Mouse (Mus musculus): ENCODE measurements around the gene Kcnd3. TPM values are rescaled to one million over a fixed set of nuclear protein-coding genes. Genes with fewer than 3 reads are reported as not detected.

The Kcnd3 gene
- polyA plus RNA-seq, 2 experiments, result 0.01 to 0.08 TPM

- no peak for TF ChIP-seq CTCF (IDR thresholded peaks at IDR 0.05; ENCODE audit: low read depth)
- TF ChIP-seq EP300 (IDR thresholded peaks at IDR 0.05; ENCODE audit: low read depth), result no peak
- Histone ChIP-seq H3K27me3 (ENCODE audit: control insufficient read depth, insufficient read depth, low read length) (no peaks in the 10 kb centered on the region), H3K4me1 (replicated peaks; ENCODE audit: control insufficient read depth in 2 of 2, insufficient read depth in 2 of 2, low read length in 1 of 2) (no peaks in the 10 kb centered on the region), H3K36me3 (replicated peaks; ENCODE audit: control insufficient read depth, insufficient read depth, low read depth) (no peaks in the 10 kb centered on the region), H3K4me2 (ENCODE audit: low read depth) (no peak overlapping the region), H3K4me3 (ENCODE audit: insufficient read depth in 1 of 2, low read depth in 2 of 2, low read length in 2 of 2) (no peak overlapping the region), H3K27ac (no peak overlapping the region), H3K9me3 (ENCODE audit: control insufficient read depth, low read length) (no peaks in the 10 kb centered on the region), H3K9ac (replicated peaks) (no peak overlapping the region)
- DNase-seq (ENCODE audit: low read depth in 3 of 3, low spot score in 3 of 3) (no peak), ATAC-seq (ENCODE audit: insufficient read depth) (no peak)
- WGBS (ENCODE audit: insufficient replicate concordance), result 31% methylated on average over 9 of the region's 9 CpGs
These were observed 42.8 kb downstream of the Kcnd3 start for GRCm38 (mm10) chr3:105494886-105495285.

- DNase-seq (ENCODE audit: low read depth in 3 of 3, low spot score in 3 of 3) (no peak), ATAC-seq (ENCODE audit: insufficient read depth) (no peak)
- H3K36me3 ChIP-seq (replicated peaks; ENCODE audit: control insufficient read depth, insufficient read depth, low read depth), result no peaks in the 10 kb centered on the region
- no peak for TF ChIP-seq CTCF (IDR thresholded peaks at IDR 0.05; ENCODE audit: low read depth)
- TF ChIP-seq EP300 (IDR thresholded peaks at IDR 0.05; ENCODE audit: low read depth), result no peak
- no peaks in the 10 kb centered on the region for H3K27me3 ChIP-seq (ENCODE audit: control insufficient read depth, insufficient read depth, low read length)
- no peak overlapping the region for H3K4me2 ChIP-seq (ENCODE audit: low read depth)
- H3K9ac ChIP-seq (replicated peaks), result no peak overlapping the region
- no peak overlapping the region for H3K4me3 ChIP-seq (ENCODE audit: insufficient read depth in 1 of 2, low read depth in 2 of 2, low read length in 2 of 2)
- H3K27ac ChIP-seq, result no peak overlapping the region
- no peaks in the 10 kb centered on the region for H3K9me3 ChIP-seq (ENCODE audit: control insufficient read depth, low read length)
- WGBS (ENCODE audit: insufficient replicate concordance), result 70% methylated on average over 7 of the region's 7 CpGs
- no peaks in the 10 kb centered on the region for H3K4me1 ChIP-seq (replicated peaks; ENCODE audit: control insufficient read depth in 2 of 2, insufficient read depth in 2 of 2, low read length in 1 of 2)
These were observed 44.1 kb downstream of the Kcnd3 start for GRCm38 (mm10) chr3:105496216-105496615.

GRCm38 (mm10) chr3:105496935-105497334 lies 44.8 kb downstream of the Kcnd3 start:
- H3K9me3 ChIP-seq (ENCODE audit: control insufficient read depth, low read length), result no peaks in the 10 kb centered on the region
- DNase-seq (ENCODE audit: low read depth in 3 of 3, low spot score in 3 of 3), result no peak
- no peak overlapping the region for H3K4me3 ChIP-seq (ENCODE audit: insufficient read depth in 1 of 2, low read depth in 2 of 2, low read length in 2 of 2)
- no peaks in the 10 kb centered on the region for H3K4me1 ChIP-seq (replicated peaks; ENCODE audit: control insufficient read depth in 2 of 2, insufficient read depth in 2 of 2, low read length in 1 of 2)
- H3K27me3 ChIP-seq (ENCODE audit: control insufficient read depth, insufficient read depth, low read length), result no peaks in the 10 kb centered on the region
- no peak for ATAC-seq (ENCODE audit: insufficient read depth)
- 70% methylated on average over 5 of the region's 5 CpGs for WGBS (ENCODE audit: insufficient replicate concordance)
- no peak overlapping the region for H3K27ac ChIP-seq
- H3K9ac ChIP-seq (replicated peaks), result no peak overlapping the region
- H3K36me3 ChIP-seq (replicated peaks; ENCODE audit: control insufficient read depth, insufficient read depth, low read depth), result no peaks in the 10 kb centered on the region
- TF ChIP-seq EP300 (IDR thresholded peaks at IDR 0.05; ENCODE audit: low read depth), result no peak
- no peak for TF ChIP-seq CTCF (IDR thresholded peaks at IDR 0.05; ENCODE audit: low read depth)
- H3K4me2 ChIP-seq (ENCODE audit: low read depth), result no peak overlapping the region

GRCm38 (mm10) chr3:105501071-105501470 lies 48.9 kb downstream of the Kcnd3 start:
- no peak for DNase-seq (ENCODE audit: low read depth in 3 of 3, low spot score in 3 of 3)
- no peaks in the 10 kb centered on the region for H3K9me3 ChIP-seq (ENCODE audit: control insufficient read depth, low read length)
- no peak for TF ChIP-seq CTCF (IDR thresholded peaks at IDR 0.05; ENCODE audit: low read depth)
- TF ChIP-seq EP300 (IDR thresholded peaks at IDR 0.05; ENCODE audit: low read depth), result no peak
- H3K9ac ChIP-seq (replicated peaks), result no peak overlapping the region
- no peak overlapping the region for H3K4me3 ChIP-seq (ENCODE audit: insufficient read depth in 1 of 2, low read depth in 2 of 2, low read length in 2 of 2)
- H3K4me1 ChIP-seq (replicated peaks; ENCODE audit: control insufficient read depth in 2 of 2, insufficient read depth in 2 of 2, low read length in 1 of 2), result no peaks in the 10 kb centered on the region
- H3K36me3 ChIP-seq (replicated peaks; ENCODE audit: control insufficient read depth, insufficient read depth, low read depth), result no peaks in the 10 kb centered on the region
- 46% methylated on average over 1 of the region's 1 CpGs for WGBS (ENCODE audit: insufficient replicate concordance)
- H3K4me2 ChIP-seq (ENCODE audit: low read depth), result no peak overlapping the region
- no peaks in the 10 kb centered on the region for H3K27me3 ChIP-seq (ENCODE audit: control insufficient read depth, insufficient read depth, low read length)
- ATAC-seq (ENCODE audit: insufficient read depth), result no peak
- H3K27ac ChIP-seq, result no peak overlapping the region

- Histone ChIP-seq H3K4me3 (ENCODE audit: insufficient read depth in 1 of 2, low read depth in 2 of 2, low read length in 2 of 2) (no peak overlapping the region), H3K9me3 (ENCODE audit: control insufficient read depth, low read length) (no peaks in the 10 kb centered on the region), H3K4me1 (replicated peaks; ENCODE audit: control insufficient read depth in 2 of 2, insufficient read depth in 2 of 2, low read length in 1 of 2) (no peaks in the 10 kb centered on the region), H3K36me3 (replicated peaks; ENCODE audit: control insufficient read depth, insufficient read depth, low read depth) (no peaks in the 10 kb centered on the region), H3K9ac (replicated peaks) (no peak overlapping the region), H3K27me3 (ENCODE audit: control insufficient read depth, insufficient read depth, low read length) (no peaks in the 10 kb centered on the region), H3K27ac (no peak overlapping the region), H3K4me2 (ENCODE audit: low read depth) (no peak overlapping the region)
- TF ChIP-seq EP300 (IDR thresholded peaks at IDR 0.05; ENCODE audit: low read depth) (no peak), CTCF (IDR thresholded peaks at IDR 0.05; ENCODE audit: low read depth) (no peak)
- 55% methylated on average over 3 of the region's 3 CpGs for WGBS (ENCODE audit: insufficient replicate concordance)
- DNase-seq (ENCODE audit: low read depth in 3 of 3, low spot score in 3 of 3), result no peak
- no peak for ATAC-seq (ENCODE audit: insufficient read depth)
These were observed 52.1 kb downstream of the Kcnd3 start for GRCm38 (mm10) chr3:105504272-105504671.
